11 mouse cellular contexts compared by ENCODE assay signal in the genomic region with DNA sequence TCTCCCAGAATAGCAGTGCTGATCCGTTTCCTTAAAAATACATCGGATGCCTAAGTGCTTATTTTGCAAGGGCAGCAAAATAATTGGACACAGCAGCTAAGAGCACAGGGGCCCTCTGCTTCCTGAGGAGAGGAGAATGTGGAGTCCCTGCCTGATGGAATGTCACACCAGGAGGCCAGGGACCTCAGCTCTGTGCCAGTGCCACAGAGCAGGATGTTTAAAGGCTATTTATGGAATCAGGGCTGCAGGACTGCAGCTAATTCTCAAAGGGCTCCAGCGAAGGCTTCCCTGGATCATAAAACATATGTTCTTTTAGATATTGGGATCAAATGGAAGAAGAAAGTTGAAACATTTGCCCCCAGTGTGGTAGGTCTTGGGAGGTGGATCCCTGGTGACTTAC.
A peak's percentile ranks its signal among the peaks of the same experiment; 100 is the strongest.
DNase-seq lines count a peak whose midpoint lies in the region; ATAC-seq and TF ChIP-seq lines count a peak whose summit lies in the region.
"Had no signal": no experiment of that assay in that cellular context is flagged by ENCODE, and none has a peak within 500 bp of the region (broad histone marks: within the 10 kb centered on the region; RNA-seq: fewer than 3 reads in every experiment).

No protein-coding gene starts in this region.

- H3K4me2 ChIP-seq in lung, postnatal 0 days (replicated peaks; ENCODE audit: low read depth, low read length): no peak overlapping the region
- no peak overlapping the region for H3K4me2 ChIP-seq in heart, embryonic 11.5 days
- H3K4me2 ChIP-seq in liver, embryonic 11.5 days: no peak overlapping the region

- no peak overlapping the region for H3K27ac ChIP-seq in lung, postnatal 0 days (ENCODE audit: low read length)
- peak overlapping the region; percentile 82 for H3K27ac ChIP-seq in heart, embryonic 11.5 days (ENCODE audit: low read depth, low read length)
- H3K27ac ChIP-seq in liver, embryonic 11.5 days (ENCODE audit: low read depth, low read length): no peak overlapping the region

- no peak for TF ChIP-seq CTCF in lung, postnatal 0 days (IDR thresholded peaks at IDR 0.05)

- H3K9ac ChIP-seq in lung, postnatal 0 days (replicated peaks; ENCODE audit: low read depth): no peak overlapping the region
- H3K9ac ChIP-seq in heart, embryonic 11.5 days (ENCODE audit: low read depth, low read length): no peak overlapping the region
- H3K9ac ChIP-seq in liver, embryonic 11.5 days (ENCODE audit: low read depth, low read length): no peak overlapping the region

- no peaks in the 10 kb centered on the region for H3K36me3 ChIP-seq in lung, postnatal 0 days (ENCODE audit: insufficient read depth, low read length)
- H3K36me3 ChIP-seq in heart, embryonic 11.5 days (ENCODE audit: control insufficient read depth, insufficient read depth, low read length): no peaks in the 10 kb centered on the region
- no peaks in the 10 kb centered on the region for H3K36me3 ChIP-seq in liver, embryonic 11.5 days (ENCODE audit: control insufficient read depth, insufficient read depth, low read length)

- H3K9me3 ChIP-seq in lung, postnatal 0 days (ENCODE audit: low read length): no peaks in the 10 kb centered on the region
- no peaks in the 10 kb centered on the region for H3K9me3 ChIP-seq in heart, embryonic 11.5 days (replicated peaks; ENCODE audit: control insufficient read depth, low read length)
- no peaks in the 10 kb centered on the region for H3K9me3 ChIP-seq in liver, embryonic 11.5 days (ENCODE audit: control insufficient read depth, low read length)

- WGBS in lung, postnatal 0 days: 31% methylated on average over 3 of the region's 3 CpGs
- 15% methylated on average over 3 of the region's 3 CpGs for WGBS in heart, embryonic 11.5 days (ENCODE audit: insufficient replicate concordance)
- WGBS in liver, embryonic 11.5 days: 55% methylated on average over 3 of the region's 3 CpGs

- ATAC-seq in cerebellum, adult (ENCODE audit: insufficient number of reproducible peaks, low FRiP score, low TSS enrichment): peak; percentile 62; the same call in 1 of the 2 replicates
- no peak for ATAC-seq in lung, postnatal 0 days
- peak; percentile 83 for ATAC-seq in heart, embryonic 11.5 days (replicated peaks; ENCODE audit: insufficient number of reproducible peaks, low FRiP score, low TSS enrichment)
- ATAC-seq in liver, embryonic 11.5 days (replicated peaks; ENCODE audit: low FRiP score): no peak
- ATAC-seq: inflammation-experienced regulatory T-cells, adult 6 months had no signal

- no peak overlapping the region for H3K4me3 ChIP-seq in lung, postnatal 0 days (ENCODE audit: low read depth, low read length)
- H3K4me3 ChIP-seq in heart, embryonic 11.5 days (ENCODE audit: low read depth, low read length): no peak overlapping the region
- no peak overlapping the region for H3K4me3 ChIP-seq in liver, embryonic 11.5 days (ENCODE audit: low read depth, low read length)

- no peaks in the 10 kb centered on the region for H3K4me1 ChIP-seq in lung, postnatal 0 days (ENCODE audit: insufficient read depth, low read depth, low read length)
- peaks cover 5% of the 10 kb centered on the region; the same call in 1 of the 2 replicates for H3K4me1 ChIP-seq in heart, embryonic 11.5 days (ENCODE audit: control insufficient read depth, insufficient read depth, low read length)
- H3K4me1 ChIP-seq in liver, embryonic 11.5 days (replicated peaks; ENCODE audit: control insufficient read depth, insufficient read depth, low read length): no peaks in the 10 kb centered on the region

- H3K27me3 ChIP-seq in lung, postnatal 0 days (replicated peaks; ENCODE audit: insufficient read depth, low read length): no peaks in the 10 kb centered on the region
- no peaks in the 10 kb centered on the region for H3K27me3 ChIP-seq in heart, embryonic 11.5 days (ENCODE audit: control insufficient read depth, insufficient read depth, low read length)
- H3K27me3 ChIP-seq in liver, embryonic 11.5 days (replicated peaks; ENCODE audit: control insufficient read depth, insufficient read depth, low read length): no peaks in the 10 kb centered on the region

- no peak for TF ChIP-seq EP300 in lung, postnatal 0 days (IDR thresholded peaks at IDR 0.05)

- no peak for DNase-seq in cerebellum, postnatal 4 days (ENCODE audit: low spot score in 2 of 2)
- DNase-seq in lung, postnatal 0 days (ENCODE audit: low spot score): peak; percentile 7
- no peak for DNase-seq in lung, adult 18-20 months
- peak; percentile 21 for DNase-seq in telencephalon, adult 2 months (ENCODE audit: low read depth, low spot score)
- DNase-seq in liver, embryonic 11.5 days (ENCODE audit: low spot score): no peak
- no peak for DNase-seq in ovary, postnatal 10 days (ENCODE audit: low spot score)
- DNase-seq: kidney, postnatal 36 days; right cerebral cortex, postnatal 4 days had no signal

Comparison
In these comparisons a context has a peak if more than half of its experiments do, and no peak if none do; other contexts are left out.
1. DNase-seq: peak in lung, postnatal 0 days (single experiment) and telencephalon, adult 2 months (single experiment); none in cerebellum, postnatal 4 days (0 of 2), lung, adult 18-20 months (0 of 2), liver, embryonic 11.5 days (single experiment) and ovary, postnatal 10 days (single experiment).
2. ATAC-seq: peak in cerebellum, adult (single experiment) and heart, embryonic 11.5 days (single experiment); none in lung, postnatal 0 days (single experiment) and liver, embryonic 11.5 days (single experiment).